Mouse (Mus musculus) hindbrain, embryonic 11.5 days (tissue): ENCODE results near the gene Eif6. TPM values are rescaled to one million over a fixed set of nuclear protein-coding genes. Genes with fewer than 3 reads are reported as not detected.

Experiments used
- ATAC-seq: fragments of 200-750 bp; cut with Nextera tagmentation; 2 replicates; pipeline ENCODE4 v1.8.0; 2017; ENCODE audit warnings: mild to moderate bottlenecking, moderate TSS enrichment, moderate library complexity; ENCODE audit not compliant: low FRiP score
- DNase-seq: peaks from one replicate; pipeline ENCODE4 v3.0.0-alpha.2; 2015; ENCODE audit warnings: low spot score
- H3K27ac ChIP-seq: fragments of 300-500 bp; sonication (generic); 2 replicates; pipeline ENCODE4 v1.5.1; 2014; ENCODE audit warnings: mild to moderate bottlenecking, low read depth, low read length
- H3K27me3 ChIP-seq: fragments of 300-500 bp; sonication (generic); 2 replicates; pipeline ENCODE4 v1.6.1; 2014; ENCODE audit warnings: mild to moderate bottlenecking, low read length, moderate library complexity, mixed read lengths; ENCODE audit not compliant: control insufficient read depth, insufficient read depth
- H3K36me3 ChIP-seq: fragments of 300-500 bp; sonication (generic); 2 replicates; pipeline ENCODE4 v1.6.1; 2014; ENCODE audit warnings: mild to moderate bottlenecking, low read length, moderate library complexity, mixed read lengths; ENCODE audit not compliant: control insufficient read depth, insufficient read depth
- H3K4me1 ChIP-seq: fragments of 300-500 bp; sonication (generic); replicated peaks from 2 replicates; pipeline ENCODE4 v1.6.1; 2014; ENCODE audit warnings: low read length, mixed read lengths; ENCODE audit not compliant: control insufficient read depth, insufficient read depth
- H3K4me2 ChIP-seq: fragments of 300-500 bp; sonication (generic); replicated peaks from 2 replicates; pipeline ENCODE4 v1.6.1; 2014; ENCODE audit warnings: mild to moderate bottlenecking, low read depth, low read length
- H3K4me3 ChIP-seq: fragments of 300-500 bp; sonication (generic); 2 replicates; pipeline ENCODE4 v1.5.1; 2014; ENCODE audit warnings: low read depth, low read length
- H3K9ac ChIP-seq: fragments of 300-500 bp; sonication (generic); 2 replicates; pipeline ENCODE4 v1.6.1; 2014; ENCODE audit warnings: low read depth, low read length
- H3K9me3 ChIP-seq: fragments of 300-500 bp; sonication (generic); 2 replicates; pipeline ENCODE4 v1.6.1; 2016; ENCODE audit warnings: low read length; ENCODE audit not compliant: control insufficient read depth
- WGBS: fragments of 180-500 bp; shearing (Covaris S2); extraction: QIAGEN DNeasy Blood & Tissue Kit; methylation state at CpG from one replicate; pipeline ENCODE4 v1.1.7; 2014; 5-methylcytosine and 5-hydroxymethylcytosine counted together
- polyA plus RNA-seq: library from polyadenylated mRNA; unstranded; fragments of >200 nt; fragmentation: Nextera tagmentation; extraction: Ambion mirVana; gene quantifications from 2 replicates; pipeline ENCODE4 v1.2.1, GENCODE M21; 2014

Eif6 gene
- polyA plus RNA-seq, 1 experiment from 2014 or later = 193 TPM

- WGBS = 97% methylated on average over 6 of the region's 6 CpGs
- H3K4me1 ChIP-seq = no peaks in the 10 kb centered on the region
- ATAC-seq (no peak), DNase-seq (no peak)
- no peak overlapping the region for H3K9ac ChIP-seq
- H3K36me3 ChIP-seq = no peaks in the 10 kb centered on the region
- no peak overlapping the region for H3K4me3 ChIP-seq
- H3K27me3 ChIP-seq = no peaks in the 10 kb centered on the region
- no peak overlapping the region for H3K4me2 ChIP-seq
- no peaks in the 10 kb centered on the region for H3K9me3 ChIP-seq
- no peak overlapping the region for H3K27ac ChIP-seq
Measured at GRCm38 (mm10) chr2:155861581-155861980, 34.9 kb upstream of the Eif6 start.

- no peaks in the 10 kb centered on the region for H3K4me1 ChIP-seq
- H3K27ac ChIP-seq = no peak overlapping the region
- no peaks in the 10 kb centered on the region for H3K9me3 ChIP-seq
- H3K4me2 ChIP-seq = no peak overlapping the region
- WGBS = 90% methylated on average over 7 of the region's 7 CpGs
- ATAC-seq (no peak), DNase-seq (no peak)
- no peak overlapping the region for H3K4me3 ChIP-seq
- H3K9ac ChIP-seq = no peak overlapping the region
- H3K27me3 ChIP-seq = no peaks in the 10 kb centered on the region
- H3K36me3 ChIP-seq = no peaks in the 10 kb centered on the region
Measured at GRCm38 (mm10) chr2:155860102-155860501, 33.4 kb upstream of the Eif6 start.

GRCm38 (mm10) chr2:155852536-155852935 lies 25.8 kb upstream of the Eif6 start:
- H3K4me2 ChIP-seq = no peak overlapping the region
- 88% methylated on average over 5 of the region's 5 CpGs for WGBS

GRCm38 (mm10) chr2:155850120-155850519 lies 23.4 kb upstream of the Eif6 start:
- Histone ChIP-seq H3K9me3 (no peaks in the 10 kb centered on the region), H3K4me2 (no peak overlapping the region), H3K9ac (no peak overlapping the region), H3K36me3 (no peaks in the 10 kb centered on the region), H3K4me3 (no peak overlapping the region), H3K27me3 (no peaks in the 10 kb centered on the region), H3K27ac (no peak overlapping the region), H3K4me1 (no peaks in the 10 kb centered on the region)
- no peak for ATAC-seq
- WGBS = 81% methylated on average over 7 of the region's 7 CpGs
- DNase-seq = no peak

More at GRCm38 (mm10) chr2:155852536-155852935, 25.8 kb upstream of the Eif6 start:
- H3K4me3 ChIP-seq = no peak overlapping the region
- DNase-seq (no peak), ATAC-seq (no peak)
- H3K36me3 ChIP-seq = no peaks in the 10 kb centered on the region
- no peaks in the 10 kb centered on the region for H3K4me1 ChIP-seq
- no peak overlapping the region for H3K9ac ChIP-seq
- H3K27ac ChIP-seq = no peak overlapping the region
- H3K27me3 ChIP-seq = no peaks in the 10 kb centered on the region
- H3K9me3 ChIP-seq = no peaks in the 10 kb centered on the region

DNA sequence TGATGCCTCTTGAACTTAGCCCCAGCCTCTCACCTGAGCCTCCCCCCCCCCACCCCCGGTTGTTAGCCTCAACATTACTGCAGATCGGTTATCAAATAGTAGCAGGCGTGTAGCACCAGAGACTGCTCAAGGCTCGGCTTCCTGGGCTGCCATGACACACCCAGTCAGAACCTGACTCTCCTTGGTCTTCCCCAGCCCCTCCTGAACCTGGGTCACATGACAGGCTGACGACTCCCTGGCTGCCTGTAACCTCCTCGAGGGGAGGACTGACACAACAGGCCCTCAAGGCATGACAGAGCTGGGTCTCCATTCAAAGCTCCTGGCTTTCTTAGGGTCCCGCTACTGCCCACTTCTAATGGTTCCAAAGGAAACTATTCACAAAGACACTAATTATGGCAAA lies 22.7 kb upstream of the Eif6 start:
- WGBS = 84% methylated on average over 7 of the region's 7 CpGs
- Histone ChIP-seq H3K9me3 (no peaks in the 10 kb centered on the region), H3K4me3 (no peak overlapping the region), H3K9ac (no peak overlapping the region), H3K4me1 (no peaks in the 10 kb centered on the region), H3K27ac (no peak overlapping the region), H3K4me2 (no peak overlapping the region), H3K36me3 (no peaks in the 10 kb centered on the region), H3K27me3 (no peaks in the 10 kb centered on the region)
- DNase-seq (no peak), ATAC-seq (no peak)

- Histone ChIP-seq H3K4me2 (no peak overlapping the region), H3K27ac (no peak overlapping the region), H3K9ac (no peak overlapping the region), H3K36me3 (no peaks in the 10 kb centered on the region), H3K9me3 (no peaks in the 10 kb centered on the region), H3K4me3 (no peak overlapping the region), H3K4me1 (no peaks in the 10 kb centered on the region), H3K27me3 (no peaks in the 10 kb centered on the region)
- peak; percentile 60; the same call in 1 of the 2 replicates for ATAC-seq
- peak; percentile 87 for DNase-seq
- 39% methylated on average over 6 of the region's 6 CpGs for WGBS
Measured at GRCm38 (mm10) chr2:155848291-155848690, 21.6 kb upstream of the Eif6 start.

DNA sequence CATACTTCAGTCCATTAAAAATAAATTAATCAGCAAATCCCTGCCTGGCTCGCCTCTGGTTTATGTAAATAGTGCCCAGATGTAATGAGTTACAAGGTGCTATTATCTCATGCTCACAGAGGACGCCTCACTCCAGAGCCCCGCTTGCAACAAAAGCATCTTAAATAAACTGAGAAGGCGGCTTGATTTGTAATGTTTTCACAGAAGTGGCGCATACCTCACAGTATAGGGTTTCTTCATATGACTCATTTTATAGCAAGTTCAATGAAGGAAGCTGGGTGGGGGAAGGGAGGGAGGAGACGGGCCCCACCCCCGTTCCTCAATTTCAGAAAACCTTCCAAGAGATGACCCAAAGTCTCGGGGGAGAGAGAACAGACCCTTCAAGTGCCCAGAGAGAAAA lies 20.2 kb upstream of the Eif6 start:
- no peak overlapping the region for H3K4me3 ChIP-seq
- no peaks in the 10 kb centered on the region for H3K27me3 ChIP-seq
- no peak overlapping the region for H3K27ac ChIP-seq
- no peak for ATAC-seq
- no peaks in the 10 kb centered on the region for H3K36me3 ChIP-seq
- no peak for DNase-seq
- no peak overlapping the region for H3K9ac ChIP-seq
- no peak overlapping the region for H3K4me2 ChIP-seq
- H3K9me3 ChIP-seq = no peaks in the 10 kb centered on the region
- WGBS = 90% methylated on average over 8 of the region's 8 CpGs
- H3K4me1 ChIP-seq = no peaks in the 10 kb centered on the region

DNA sequence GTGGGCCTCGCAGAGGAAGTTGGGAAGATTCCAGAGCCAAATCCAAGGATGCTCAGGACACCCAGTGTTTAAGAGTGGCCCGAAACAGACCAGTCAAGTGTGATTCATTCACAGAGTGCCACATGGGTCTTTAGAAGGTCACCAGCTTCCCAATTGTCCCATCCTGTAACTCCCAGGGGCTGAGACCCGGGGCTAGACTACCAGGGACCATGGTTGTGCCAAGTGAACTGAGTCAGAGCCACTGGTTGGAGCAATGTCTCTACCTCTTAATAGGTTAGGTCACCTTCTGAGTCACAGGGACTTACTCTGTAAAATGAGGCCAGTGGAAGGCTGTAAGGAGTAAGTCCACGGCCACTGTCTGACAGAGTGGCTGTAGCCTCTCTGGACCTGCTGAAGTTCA lies 12.2 kb upstream of the Eif6 start:
- no peak overlapping the region for H3K4me3 ChIP-seq
- no peaks in the 10 kb centered on the region for H3K4me1 ChIP-seq
- no peaks in the 10 kb centered on the region for H3K9me3 ChIP-seq
- no peak overlapping the region for H3K9ac ChIP-seq
- 71% methylated on average over 4 of the region's 4 CpGs for WGBS
- DNase-seq (no peak), ATAC-seq (no peak)
- no peak overlapping the region for H3K4me2 ChIP-seq
- no peaks in the 10 kb centered on the region for H3K36me3 ChIP-seq
- no peaks in the 10 kb centered on the region for H3K27me3 ChIP-seq
- no peak overlapping the region for H3K27ac ChIP-seq

DNA sequence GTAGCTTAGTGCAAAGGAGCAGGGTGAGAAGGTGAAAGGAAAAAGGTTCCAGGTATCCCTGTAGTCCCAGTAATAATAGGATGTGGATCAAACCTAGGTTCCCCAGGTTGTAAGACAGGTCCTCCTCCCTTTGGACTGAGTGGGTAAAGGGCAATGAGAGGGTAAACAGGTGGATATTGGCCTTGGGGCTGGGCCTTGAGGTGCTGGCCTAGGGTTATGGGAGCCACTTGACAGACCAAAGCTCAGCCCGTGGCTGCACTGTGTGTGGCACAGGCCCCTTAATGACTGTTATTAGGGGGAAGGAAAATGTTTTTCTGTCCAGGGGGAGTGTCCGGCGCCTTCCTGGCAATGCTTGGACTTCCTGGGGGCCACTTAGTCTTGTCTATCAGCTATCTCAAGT lies 11.2 kb upstream of the Eif6 start:
- no peaks in the 10 kb centered on the region for H3K9me3 ChIP-seq
- H3K9ac ChIP-seq = no peak overlapping the region
- DNase-seq = no peak
- H3K4me1 ChIP-seq = no peaks in the 10 kb centered on the region
- H3K27me3 ChIP-seq = no peaks in the 10 kb centered on the region
- H3K4me2 ChIP-seq = no peak overlapping the region
- 81% methylated on average over 3 of the region's 3 CpGs for WGBS
- H3K4me3 ChIP-seq = no peak overlapping the region
- no peak overlapping the region for H3K27ac ChIP-seq
- H3K36me3 ChIP-seq = no peaks in the 10 kb centered on the region
- no peak for ATAC-seq
